Mouse (Mus musculus): ENCODE measurements around the gene Map3k5.

DNA sequence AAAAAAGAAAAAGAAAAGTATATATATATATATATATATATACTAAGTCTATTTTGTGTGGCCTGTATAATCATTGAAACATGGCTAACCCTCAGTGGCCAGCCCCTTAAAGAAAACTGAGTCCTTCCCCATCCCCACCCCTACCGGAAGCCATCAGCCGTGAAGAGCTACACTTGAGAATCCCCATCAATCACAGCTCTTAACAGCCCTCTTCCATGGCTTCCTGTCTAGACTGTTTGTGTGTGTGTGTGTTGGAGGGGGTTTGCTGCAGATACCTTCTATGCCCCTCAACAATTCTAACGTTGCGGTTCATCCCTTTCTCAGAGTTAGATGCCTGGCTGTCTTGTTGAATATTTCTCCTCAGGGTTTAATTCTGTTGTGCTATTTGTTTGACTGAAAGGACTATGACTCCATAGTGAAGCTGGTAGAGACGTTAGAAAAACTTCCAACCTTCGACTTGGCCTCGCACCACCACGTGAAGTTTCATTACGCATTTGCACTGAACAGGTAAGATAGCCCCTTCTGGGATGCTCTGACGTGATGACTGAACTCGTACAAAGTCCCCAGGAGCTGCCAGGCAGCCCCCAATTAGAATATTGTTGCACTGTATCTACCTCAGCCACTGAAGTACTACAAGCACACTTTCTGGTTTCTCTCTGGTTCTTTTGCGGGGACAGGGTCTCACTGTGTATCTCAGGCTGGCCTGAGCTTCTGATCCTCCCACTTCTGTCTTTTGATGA is 91.7 kb downstream of the Map3k5 start:
- TF ChIP-seq CTCF (IDR thresholded peaks at IDR 0.05; ENCODE audit: extremely low read depth, insufficient read depth, insufficient read length, insufficient replicate concordance) (no peak), POLR2A (IDR thresholded peaks at IDR 0.05; ENCODE audit: low read depth, low read length) (no peak)

Measured in spleen, adult 2 months (tissue).